Mouse (Mus musculus) kidney, postnatal 14 days (tissue): ENCODE data around the gene Bace2.

Experiments used
- DNase-seq: peaks from one replicate; pipeline ENCODE4 v3.0.0; 2022; ENCODE audit warnings: mixed read lengths

The Bace2 gene

GRCm38 (mm10) chr16:97402213-97402785 lies 45.8 kb downstream of the Bace2 start:
- DNase-seq, result no peak

GRCm38 (mm10) chr16:97405476-97406012 lies 49.0 kb downstream of the Bace2 start:
- no peak for DNase-seq

- peak; percentile 73 for DNase-seq
These were observed 61.5 kb downstream of the Bace2 start for GRCm38 (mm10) chr16:97417896-97418542.

DNA sequence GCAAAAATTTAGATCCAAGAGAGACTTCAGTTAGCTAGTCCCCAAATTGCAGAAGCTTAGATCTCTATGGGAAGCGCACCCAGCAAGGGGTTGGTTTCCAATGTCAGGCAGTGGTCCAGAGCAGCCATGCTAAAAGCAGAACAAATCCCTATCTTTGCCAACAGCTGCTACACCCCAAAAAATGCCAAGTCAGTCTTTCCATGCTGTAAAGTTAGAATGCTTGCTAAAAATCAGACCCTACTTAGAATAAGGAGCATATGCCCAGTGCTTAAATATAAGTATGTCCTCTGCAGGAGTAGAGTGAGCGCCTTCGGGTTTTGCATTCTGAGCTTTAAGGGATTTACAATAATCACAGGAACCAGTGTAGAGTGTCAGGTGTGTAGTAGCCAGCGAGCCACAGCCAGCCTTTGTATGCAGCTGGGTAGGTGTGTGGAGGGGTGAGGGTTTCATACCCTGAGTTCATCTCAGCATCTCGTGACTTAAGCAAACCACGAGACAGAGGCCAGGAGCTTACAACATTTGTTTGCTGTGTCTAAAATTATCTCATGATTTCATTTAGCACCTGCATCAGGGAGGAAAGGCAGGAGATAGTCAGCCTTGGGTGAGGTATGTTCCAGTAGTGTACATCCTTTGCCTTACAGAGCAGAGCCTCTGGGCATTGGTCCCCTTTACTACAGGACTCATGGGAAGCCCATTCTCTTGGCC lies 62.4 kb downstream of the Bace2 start:
- no peak for DNase-seq

DNA sequence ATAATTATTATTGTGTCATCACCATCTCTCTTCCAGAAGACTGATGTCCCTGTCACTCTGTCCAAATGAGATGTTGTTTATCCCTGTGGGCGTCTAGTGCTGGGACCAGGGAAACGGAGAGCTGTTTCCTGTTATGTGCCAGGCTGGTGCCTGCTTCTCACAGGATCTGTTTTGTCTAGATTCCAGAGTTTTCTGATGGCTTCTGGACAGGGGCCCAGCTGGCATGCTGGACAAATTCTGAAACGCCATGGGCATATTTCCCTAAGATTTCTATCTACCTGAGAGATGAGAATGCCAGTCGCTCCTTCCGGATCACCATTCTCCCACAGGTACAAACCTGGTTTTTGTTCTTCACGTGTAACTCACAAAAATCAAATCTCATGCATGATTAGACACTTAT lies 65.1 kb downstream of the Bace2 start:
- no peak for DNase-seq

DNA sequence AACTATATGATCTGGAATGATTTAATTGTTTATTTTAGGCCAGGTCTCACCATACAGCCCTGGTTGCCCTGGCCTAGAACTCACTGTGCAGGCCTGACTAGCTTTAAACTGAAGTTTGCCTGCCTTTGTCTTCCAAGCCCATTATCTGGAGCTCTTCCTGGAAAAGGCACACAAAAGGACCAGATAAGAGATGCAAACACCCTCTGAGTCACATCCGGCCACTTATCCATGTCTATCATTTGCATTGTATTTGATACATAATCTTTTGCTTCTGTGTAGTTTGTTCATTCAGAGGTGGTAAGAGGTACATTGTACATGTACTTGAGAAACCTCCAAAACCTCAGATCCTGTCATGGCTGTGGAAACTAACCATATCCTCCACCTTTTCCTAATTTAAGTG lies 67.1 kb downstream of the Bace2 start:
- no peak for DNase-seq

GRCm38 (mm10) chr16:97428026-97428425 lies 71.5 kb downstream of the Bace2 start:
- DNase-seq, result no peak

GRCm38 (mm10) chr16:97430091-97430490 lies 73.5 kb downstream of the Bace2 start:
- no peak for DNase-seq

DNA sequence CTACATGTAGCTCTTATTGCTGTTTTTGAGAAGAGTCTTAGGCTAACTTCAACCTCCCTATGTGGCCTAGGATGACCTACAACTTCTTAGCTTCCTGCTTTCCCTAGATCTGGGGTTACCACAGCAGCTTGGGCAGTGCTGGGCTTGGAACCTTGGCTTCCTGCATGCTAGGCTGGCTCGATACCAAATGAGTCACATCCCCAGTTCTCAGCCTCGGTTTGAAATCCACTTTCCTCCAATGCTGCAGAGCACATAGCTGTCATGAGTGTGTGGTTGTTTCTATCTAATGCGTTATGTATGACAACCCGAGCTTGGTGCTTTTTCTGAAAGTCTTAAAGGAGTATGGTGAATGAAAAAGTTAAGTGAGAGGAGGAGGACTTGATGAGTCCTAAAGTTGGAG lies 74.8 kb downstream of the Bace2 start:
- peak; percentile 41 for DNase-seq

- DNase-seq, result no peak
These were observed 77.7 kb downstream of the Bace2 start for GRCm38 (mm10) chr16:97434206-97434605.

GRCm38 (mm10) chr16:97437448-97438056 lies 81.0 kb downstream of the Bace2 start:
- DNase-seq, result no peak

DNA sequence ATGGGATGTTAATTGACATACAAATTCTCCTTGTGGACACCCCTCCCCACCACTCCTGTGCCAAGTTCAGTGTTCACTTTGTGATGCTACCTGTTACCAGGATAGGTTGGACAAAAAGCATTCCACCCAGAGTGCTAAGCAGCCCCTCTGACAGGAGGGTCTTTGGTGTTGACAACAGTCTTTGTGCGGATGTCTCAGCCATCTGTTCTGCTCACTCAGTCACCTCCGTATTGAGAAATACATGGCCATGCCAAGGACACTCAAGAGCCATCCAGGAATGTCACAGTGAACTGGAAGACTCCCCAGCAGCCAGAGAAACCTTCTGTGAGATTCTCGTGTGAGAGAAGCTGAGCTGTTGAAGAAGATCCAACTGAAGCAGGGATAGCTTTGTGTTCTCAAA lies 81.6 kb downstream of the Bace2 start:
- no peak for DNase-seq

DNA sequence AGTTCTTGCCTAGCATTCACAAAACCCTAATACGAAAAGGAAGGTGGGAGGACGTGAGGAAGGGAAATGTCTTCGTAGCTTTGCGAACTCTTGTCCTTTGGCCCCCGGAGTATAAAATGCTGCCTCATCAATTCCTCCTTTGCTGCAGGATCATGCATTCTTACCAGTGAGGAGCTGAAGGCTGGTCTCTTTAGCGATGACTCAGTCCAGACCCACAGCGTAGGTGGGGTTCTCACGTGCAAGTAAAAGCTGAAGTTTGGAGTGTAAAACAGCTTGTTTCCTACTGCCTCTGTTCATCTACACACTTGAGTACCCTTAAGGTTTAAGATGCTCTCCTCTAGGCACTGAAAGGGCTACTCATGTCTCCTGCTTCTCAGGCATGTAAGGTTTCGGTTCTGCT lies 85.4 kb downstream of the Bace2 start:
- no peak for DNase-seq

- DNase-seq, result peak; percentile 57
These were observed 87.2 kb downstream of the Bace2 start for GRCm38 (mm10) chr16:97443670-97444263.

- no peak for DNase-seq
These were observed 90.8 kb downstream of the Bace2 start for GRCm38 (mm10) chr16:97447386-97447785.

DNA sequence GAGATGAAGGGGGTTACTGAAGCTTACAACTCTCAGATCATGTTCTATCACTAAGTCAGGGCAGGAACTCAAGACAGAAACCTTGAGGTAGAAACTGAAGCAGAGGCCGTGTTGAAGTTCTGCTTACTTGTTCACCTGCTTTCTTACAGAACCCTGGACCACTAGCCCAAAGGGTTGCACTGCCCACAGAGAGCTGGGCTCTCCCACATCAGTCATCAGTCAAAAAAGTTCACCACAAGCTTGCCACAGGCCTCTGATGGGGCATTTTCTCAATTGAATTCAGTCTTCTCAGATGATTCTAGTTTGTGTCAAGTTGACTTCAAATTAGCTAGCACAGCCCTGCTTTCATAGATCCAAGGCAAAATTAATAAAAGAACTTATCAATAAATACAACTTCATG lies 103.3 kb downstream of the Bace2 start:
- DNase-seq, result no peak

DNA sequence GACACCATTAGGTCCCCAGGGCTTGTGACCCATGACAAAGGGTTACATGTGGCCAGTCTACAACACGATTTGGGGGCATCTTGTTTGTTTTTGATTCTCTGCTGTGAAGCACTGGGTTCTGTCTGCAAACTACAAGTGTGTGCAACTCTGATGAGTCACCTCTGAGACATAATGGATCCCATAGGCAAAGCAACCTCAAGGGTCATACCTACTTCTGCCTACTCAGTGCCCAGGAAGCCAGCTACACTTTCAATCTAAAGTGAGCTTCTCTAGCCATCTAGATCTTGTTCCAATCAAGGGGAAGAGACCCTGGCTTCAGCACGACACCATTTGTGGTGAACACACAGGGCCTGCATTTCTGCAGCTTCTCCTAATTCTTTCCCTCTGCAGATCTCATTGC lies 104.7 kb downstream of the Bace2 start:
- DNase-seq, result no peak

DNA sequence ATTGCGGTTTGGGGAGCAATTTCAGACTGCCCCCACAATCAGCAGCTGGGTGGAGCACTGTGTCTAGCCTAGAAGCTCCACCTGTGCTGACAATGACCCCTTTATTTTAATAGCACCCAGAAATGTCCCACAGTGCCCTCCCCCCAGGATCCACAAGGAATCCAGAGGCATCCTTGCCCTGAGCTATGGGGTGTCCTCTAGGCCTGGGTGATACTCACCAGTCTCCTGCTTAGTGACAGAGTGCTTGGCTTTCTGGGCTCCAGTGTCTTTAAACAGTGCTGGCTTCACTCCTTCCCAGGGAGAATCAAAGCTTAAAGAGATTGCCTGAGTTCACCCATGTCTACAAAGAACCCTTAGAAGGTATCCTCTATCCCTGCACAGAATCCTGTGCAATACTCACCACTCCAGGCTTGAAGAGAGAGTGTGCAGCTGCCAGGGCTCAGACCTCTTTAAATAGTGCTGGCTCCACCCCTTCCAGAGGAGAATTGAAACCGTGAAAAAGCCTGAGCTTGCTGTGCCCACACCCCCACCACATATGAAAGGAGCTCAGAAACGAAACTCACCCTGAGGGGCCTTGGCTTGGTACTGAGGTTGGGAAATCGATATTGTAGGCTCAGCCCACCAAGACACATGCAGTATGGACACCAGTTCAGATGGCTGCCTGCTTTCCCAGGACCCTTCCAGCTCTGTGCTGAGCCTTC lies 106.1 kb downstream of the Bace2 start, which contains the start of gene Mx1:
Mx1 (minus strand) TSS at position 427 of the 701 bp plus-strand sequence.
- no peak for DNase-seq

DNA sequence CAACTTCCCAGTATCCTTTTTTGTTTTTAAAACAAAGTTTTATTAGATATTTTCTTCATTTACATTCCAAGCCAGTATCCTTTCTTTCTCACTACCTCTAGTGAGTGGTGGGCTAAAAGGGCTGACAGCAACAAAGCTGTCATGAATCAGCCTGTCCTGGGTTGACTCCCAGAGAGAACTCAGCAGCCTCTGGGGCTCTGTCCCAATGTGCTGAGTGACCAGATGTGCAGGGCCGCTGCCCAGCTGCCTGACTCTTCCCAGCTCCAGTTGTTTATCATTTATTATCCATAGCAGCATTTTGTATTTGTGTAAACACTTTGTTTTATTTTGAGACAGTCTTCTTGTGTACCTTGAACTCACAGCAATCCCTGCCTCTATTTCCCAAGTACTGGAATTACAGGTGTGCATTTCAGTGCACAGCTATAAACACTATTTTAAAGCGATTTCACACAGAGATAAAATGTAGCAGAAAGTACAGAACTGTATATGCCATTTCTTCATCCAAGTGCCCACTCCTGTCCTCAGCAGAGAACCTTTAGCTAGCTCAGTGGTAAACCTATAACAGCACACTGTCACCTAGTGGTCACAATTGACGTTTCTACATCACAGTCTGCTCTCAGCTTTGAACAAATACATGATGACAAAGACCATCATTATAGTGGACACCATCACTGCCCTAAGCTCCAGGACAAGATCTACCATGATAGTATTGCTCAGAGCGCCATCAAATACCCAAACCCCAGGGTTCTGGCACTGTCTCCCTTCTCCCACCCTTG lies 109.8 kb downstream of the Bace2 start:
- DNase-seq, result peak; percentile 5

- DNase-seq, result no peak
These were observed 110.9 kb downstream of the Bace2 start for GRCm38 (mm10) chr16:97467472-97467871.

- no peak for DNase-seq
These were observed 111.7 kb downstream of the Bace2 start for GRCm38 (mm10) chr16:97467993-97468791.
